Mouse (Mus musculus) E14TG2a.4 (cell line): Measurements from ENCODE around the gene Msx2.

ENCODE experiments used
- CTCF ChIP-seq: conservative IDR thresholded peaks from 2 replicates; pipeline ENCODE4 v1.5.1; 2014; ENCODE audit warnings: low read length
- POU5F1 ChIP-seq: IDR thresholded peaks from 2 replicates; pipeline ENCODE4 v1.6.1; 2014; ENCODE audit warnings: low read length, borderline replicate concordance

DNA sequence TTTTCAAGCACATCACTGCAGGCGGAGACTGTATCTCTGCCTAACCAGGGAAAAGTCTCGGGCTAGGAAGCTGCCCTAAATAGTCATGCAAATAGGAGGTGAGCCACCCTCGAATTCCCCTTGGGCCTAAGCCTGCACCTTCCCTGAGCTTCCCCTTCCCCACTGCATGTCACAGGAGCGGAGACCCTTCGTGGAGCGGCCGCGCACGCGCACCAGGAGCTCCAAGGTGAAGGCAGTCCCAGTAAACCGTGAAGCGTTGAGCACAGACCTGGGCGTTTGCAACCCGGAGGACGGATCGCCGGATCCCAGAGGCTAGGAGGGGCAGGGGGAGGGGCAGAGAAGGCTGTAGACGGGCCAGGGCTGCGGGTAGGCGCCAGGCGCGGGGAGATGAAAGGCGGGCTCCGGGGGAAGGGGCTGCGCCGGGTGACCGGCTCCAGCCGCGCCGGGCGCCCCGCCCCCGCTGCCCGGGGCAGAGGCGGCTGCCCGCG, 2.9 kb upstream of the Msx2 start:
- TF ChIP-seq CTCF (no peak), POU5F1 (no peak)
